Mouse (Mus musculus) embryonic fibroblast, embryonic 13.5 days (primary cell): ENCODE results near the gene Cd38.

Experiments used
- CTCF ChIP-seq: IDR thresholded peaks from 2 replicates; pipeline ENCODE4 v1.5.1; 2011; ENCODE audit warnings: mild to moderate bottlenecking, control low read depth, low read length, moderate library complexity, borderline replicate concordance; ENCODE audit not compliant: insufficient read depth
- POLR2A ChIP-seq: IDR thresholded peaks from 2 replicates; pipeline ENCODE4 v1.6.1; 2011; ENCODE audit warnings: low read depth, mild to moderate bottlenecking, control low read depth, low read length, moderate library complexity

GRCm38 (mm10) chr5:43933269-43933668 lies 64.9 kb downstream of the Cd38 start:
- TF ChIP-seq CTCF (no peak), POLR2A (no peak)
